Mouse (Mus musculus): Measurements from ENCODE around the gene Cfap77.
A peak's percentile ranks its signal among the peaks of the same experiment; 100 is the strongest.

Gene Cfap77

DNA sequence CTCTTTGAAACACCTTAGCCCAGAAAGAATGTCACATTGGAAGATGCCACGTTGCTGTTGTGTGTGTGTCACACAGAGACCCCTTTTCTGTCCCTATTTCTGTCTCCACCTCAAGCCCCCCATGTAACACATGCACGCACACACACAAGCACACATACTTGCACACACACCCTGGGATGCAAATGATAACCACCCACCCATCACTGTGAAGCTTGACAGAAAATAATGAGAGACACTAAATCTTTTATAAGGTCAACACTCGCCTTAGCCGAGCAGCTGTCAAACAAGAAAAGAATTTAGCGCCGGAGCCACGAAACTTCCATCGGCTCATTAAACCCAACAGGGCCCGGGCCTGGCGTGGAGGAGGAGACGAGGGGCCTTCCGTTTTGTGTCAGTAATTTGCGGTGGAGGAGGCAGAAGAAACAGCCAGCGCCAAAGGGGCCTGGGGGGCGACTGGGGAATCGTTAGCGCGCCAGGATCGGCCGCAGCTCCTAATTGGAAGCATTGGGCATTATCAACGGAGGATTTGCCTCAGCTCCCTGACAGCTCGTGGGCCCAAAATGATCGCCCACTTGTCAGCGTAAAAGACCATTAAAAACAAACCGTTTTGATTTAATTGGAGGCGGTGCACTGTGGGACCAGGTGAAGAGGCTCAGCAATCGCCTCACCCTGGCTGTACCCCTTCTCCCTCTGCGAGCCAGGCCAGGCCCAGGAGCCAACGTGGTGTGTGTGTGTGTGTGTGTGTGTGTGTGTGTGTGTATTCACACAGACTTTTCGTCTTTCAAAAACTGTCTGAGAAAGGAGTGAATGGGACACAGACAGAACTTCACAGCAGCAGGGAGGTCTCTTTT is 111.0 kb downstream of the Cfap77 start:
- no peak for DNase-seq (ENCODE audit: low read depth, low spot score)

GRCm38 (mm10) chr2:28938997-28939396 is 115.9 kb downstream of the Cfap77 start:
- no peak for DNase-seq (ENCODE audit: low read depth, low spot score)

DNA sequence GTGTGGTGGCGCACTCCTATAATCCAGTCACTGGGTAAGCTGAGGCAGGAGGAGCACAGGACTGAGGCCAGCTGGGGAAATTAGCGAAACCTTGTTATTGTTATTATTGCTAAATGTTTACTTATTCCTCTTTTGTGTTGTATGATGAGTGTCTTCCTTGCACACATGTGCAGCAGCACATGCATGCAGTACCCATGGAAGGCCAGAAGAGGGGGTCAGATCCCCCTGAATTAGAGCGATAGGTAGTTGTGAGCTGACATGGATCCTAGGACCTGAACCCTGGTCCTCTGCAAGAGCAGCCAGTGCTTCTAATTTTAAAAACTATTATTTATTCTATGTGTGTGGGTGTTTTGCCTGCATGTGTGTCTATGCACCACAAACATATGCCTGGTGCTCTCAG is 124.3 kb downstream of the Cfap77 start:
- no peak for DNase-seq (ENCODE audit: low read depth, low spot score)

- no peak for DNase-seq (ENCODE audit: low read depth, low spot score)
Measured at GRCm38 (mm10) chr2:28923912-28924311, 131.0 kb downstream of the Cfap77 start.

- DNase-seq (ENCODE audit: low read depth, low spot score): no peak
Measured at GRCm38 (mm10) chr2:28919001-28919400, 135.9 kb downstream of the Cfap77 start.

GRCm38 (mm10) chr2:28917518-28918361 is 137.1 kb downstream of the Cfap77 start:
- no peak for DNase-seq (ENCODE audit: low read depth, low spot score)

DNA sequence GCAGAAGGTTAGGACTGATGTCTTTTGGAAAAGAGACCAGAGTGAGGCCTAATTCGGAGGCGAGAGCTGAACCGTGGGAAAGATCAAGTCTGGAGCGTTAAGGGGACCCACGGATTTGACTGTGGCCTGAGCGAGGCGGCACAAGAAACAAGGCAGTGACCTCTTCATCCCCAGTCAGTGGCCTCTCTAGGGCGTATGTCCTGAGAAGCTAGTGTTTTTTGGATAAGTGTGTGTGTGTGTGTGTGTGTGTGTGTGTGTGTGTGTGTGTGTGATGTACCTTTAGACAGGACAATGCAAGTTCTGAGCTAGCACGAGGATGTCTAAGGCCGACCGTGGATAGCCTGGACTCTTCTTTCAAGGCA is 137.7 kb downstream of the Cfap77 start:
- DNase-seq (ENCODE audit: low read depth, low spot score): no peak

DNA sequence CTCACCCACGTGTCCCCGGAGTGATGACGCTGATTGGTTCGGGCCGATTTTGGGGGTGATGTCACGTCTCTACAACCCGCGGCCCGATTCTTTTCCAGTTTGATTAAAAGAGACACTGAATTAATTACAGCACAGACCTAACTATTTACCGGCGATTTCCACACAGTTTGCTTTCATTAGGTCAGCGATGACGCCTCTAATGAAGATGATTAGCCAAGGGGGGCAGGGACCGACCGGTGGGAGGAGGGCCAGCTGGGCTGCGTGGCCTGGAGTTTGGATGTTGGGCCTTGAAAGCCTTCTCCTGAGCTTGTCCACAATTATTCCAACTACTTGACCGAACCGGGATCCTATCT is 138.4 kb downstream of the Cfap77 start, which contains the start of gene Barhl1:
Barhl1 (minus strand) TSS at position 156 of the 353 bp plus-strand sequence.
- no peak for DNase-seq (ENCODE audit: low read depth, low spot score)

DNA sequence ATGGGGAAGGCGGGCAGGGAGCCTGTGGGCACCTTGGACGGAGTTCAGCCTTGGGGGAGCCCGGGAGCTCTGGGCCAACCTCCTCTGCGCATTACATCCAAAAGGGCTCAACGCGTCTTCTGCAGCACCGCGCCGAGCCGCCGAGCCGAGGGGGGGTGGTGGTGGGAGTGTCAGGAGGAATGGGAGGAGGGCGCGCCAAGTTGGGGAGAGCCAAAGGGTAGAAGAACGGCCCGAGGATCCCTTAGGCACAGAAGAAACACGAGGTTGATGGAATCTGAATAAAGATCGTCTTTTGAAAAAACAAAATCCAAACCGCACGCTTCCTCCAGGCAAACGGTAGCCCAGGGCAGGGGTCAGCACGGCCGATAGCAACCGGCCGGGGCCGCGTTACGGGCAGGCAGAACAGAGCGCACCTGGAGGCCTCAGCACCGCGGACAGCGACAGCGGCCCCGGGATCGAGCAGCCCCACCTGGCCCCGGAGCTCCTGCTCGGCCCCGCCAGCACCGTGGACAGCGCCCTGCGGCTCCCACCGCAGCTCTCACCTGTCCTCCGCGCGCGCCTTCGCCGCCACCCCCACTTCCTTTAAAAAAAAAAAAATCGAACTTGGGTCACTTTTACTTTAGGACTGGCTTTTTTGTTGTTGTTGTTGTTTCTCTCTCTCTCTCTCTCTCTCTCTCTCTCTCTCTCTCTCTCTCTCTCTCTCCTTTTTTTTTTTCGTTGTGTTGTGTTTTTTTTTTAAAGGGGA is 138.9 kb downstream of the Cfap77 start:
- DNase-seq (ENCODE audit: low read depth, low spot score): peak; percentile 73

GRCm38 (mm10) chr2:28915104-28915738 is 139.6 kb downstream of the Cfap77 start:
- no peak for DNase-seq (ENCODE audit: low read depth, low spot score)

DNA sequence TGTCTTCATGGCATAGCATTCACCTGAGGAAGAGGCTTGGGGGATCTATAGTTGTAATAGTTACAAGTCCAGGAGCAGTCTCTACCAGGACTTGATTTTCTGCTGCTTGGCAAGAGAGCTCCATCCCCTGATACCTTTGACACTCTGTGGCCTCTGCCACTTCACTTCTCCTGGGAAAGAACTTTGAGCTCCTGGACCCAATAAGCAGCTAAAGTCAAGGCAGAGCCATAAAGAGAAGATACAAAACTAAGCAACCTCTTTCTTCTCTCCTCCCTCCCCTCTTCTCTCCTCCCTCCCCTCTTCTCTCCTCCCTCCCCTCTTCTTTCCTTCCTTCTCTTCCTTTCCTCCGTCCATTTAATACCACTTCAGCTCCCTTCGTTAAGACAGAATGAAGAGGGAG is 140.7 kb downstream of the Cfap77 start:
- no peak for DNase-seq (ENCODE audit: low read depth, low spot score)

- DNase-seq (ENCODE audit: low read depth, low spot score): no peak
Measured at GRCm38 (mm10) chr2:28912961-28913360, 141.9 kb downstream of the Cfap77 start.

DNA sequence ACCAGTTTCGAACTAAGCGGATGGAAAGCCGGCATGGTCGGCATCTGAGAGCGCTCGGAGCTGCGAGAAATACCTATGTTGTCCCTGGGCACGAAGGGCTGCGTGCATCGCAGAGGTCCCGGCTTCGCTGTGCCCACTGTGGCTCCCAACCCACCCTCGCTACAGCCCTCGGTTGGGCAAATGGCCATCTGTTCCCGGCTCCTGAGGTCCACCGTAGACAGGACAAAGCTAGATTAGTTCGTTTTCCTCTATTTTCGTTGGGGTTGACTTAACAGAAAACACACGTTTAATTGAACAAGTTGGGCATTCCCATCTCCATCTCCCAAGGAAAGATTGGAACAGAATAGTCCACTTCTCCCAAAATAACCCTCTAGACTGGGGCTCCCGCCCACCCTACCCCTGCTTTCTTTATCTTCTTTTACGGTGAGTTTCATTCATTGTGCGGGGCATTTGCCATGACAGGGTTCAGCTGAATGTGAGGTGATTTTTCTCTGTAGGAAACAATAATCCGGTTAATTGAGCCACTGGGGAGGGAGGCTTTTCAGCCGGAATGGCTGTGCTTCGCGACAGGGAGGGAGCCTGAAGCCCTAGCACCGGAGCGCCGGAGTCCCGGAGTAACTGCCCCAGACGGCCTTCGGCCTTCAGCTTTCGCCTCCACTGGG is 142.7 kb downstream of the Cfap77 start:
- DNase-seq (ENCODE audit: low read depth, low spot score): no peak

DNA sequence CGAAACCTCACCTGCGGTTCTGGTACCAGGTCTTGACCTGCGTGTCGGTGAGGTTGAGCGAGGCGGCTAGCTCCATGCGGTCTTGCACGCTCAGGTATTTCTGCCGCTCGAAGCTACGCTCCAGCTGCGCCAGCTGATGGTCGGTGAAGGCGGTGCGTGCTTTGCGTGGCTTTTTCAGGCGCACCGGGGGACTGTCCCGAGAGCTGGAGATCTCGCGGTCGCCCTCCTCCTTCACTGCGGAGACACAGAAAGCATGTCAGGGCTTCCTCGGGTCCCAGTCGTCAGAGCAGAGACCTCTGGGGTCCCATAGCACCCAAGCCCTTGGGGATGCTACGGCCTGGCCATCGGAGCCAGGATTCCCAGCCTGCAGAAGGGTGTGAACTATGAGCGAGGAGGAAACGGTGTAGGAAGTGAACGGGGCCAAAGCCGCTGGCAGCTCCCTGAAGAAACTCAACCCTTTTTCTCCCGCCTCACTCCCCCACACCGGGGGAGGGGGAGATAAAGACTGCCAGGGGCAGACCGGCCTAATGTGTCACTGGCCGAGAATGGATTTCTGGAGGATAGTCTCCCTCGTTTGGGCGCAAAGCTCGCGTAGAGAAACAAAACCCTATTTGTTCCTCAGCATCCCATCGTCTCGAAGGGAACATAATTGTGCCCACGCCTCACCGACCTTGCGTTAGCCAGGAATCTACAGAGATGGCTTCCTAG is 143.4 kb downstream of the Cfap77 start:
- no peak for DNase-seq (ENCODE audit: low read depth, low spot score)

GRCm38 (mm10) chr2:28910877-28911276 is 144.0 kb downstream of the Cfap77 start:
- no peak for DNase-seq (ENCODE audit: low read depth, low spot score)

GRCm38 (mm10) chr2:28909818-28910710 is 144.8 kb downstream of the Cfap77 start:
- DNase-seq (ENCODE audit: low read depth, low spot score): no peak

DNA sequence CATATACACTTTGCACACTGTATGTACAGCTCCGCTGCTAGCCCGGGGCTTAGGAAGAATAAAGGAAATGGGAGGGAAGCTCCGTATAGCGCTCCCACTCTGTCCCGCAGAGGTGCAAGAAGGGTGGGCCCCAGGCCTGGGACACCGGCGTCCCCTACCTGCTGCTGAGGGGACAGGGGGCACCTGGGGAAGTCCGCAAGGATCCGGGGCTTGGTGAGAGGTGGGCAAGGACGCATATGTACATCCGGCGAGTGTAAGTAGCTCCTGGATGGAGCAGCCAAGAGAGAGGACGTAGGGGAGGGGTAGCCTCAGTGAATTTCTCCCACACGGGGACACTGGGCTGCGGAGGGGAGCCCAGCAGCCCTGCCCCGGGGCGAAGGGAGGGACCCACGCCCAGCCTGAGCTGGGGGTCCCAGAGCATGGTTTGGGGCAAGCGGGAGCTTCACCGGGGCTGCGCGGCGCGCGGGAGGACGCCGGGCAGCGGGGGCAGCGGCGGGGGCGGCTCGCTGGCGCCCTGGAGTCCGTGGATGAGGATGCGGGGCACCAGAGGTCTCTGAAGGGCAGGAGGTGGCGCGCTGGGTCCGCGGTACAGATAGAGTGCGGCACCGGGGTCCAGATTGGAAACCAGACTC is 145.6 kb downstream of the Cfap77 start:
- DNase-seq (ENCODE audit: low read depth, low spot score): no peak

GRCm38 (mm10) chr2:28908389-28909153 is 146.3 kb downstream of the Cfap77 start:
- no peak for DNase-seq (ENCODE audit: low read depth, low spot score)
